Mouse (Mus musculus) kidney, embryonic 15.5 days (tissue): ENCODE data around the gene Ubald2. TPM values are rescaled to one million over a fixed set of nuclear protein-coding genes. Genes with fewer than 3 reads are reported as not detected.

Experiments
- ATAC-seq: fragments of 200-750 bp; cut with Nextera tagmentation; replicated peaks from 2 replicates; pipeline ENCODE4 v1.8.0; 2017; ENCODE audit warnings: moderate TSS enrichment; ENCODE audit not compliant: low FRiP score
- H3K27ac ChIP-seq: fragments of 300-500 bp; sonication (generic); 2 replicates; pipeline ENCODE4 v1.5.1; 2015; ENCODE audit warnings: mild to moderate bottlenecking, inconsistent platforms
- H3K27me3 ChIP-seq: fragments of 300-500 bp; sonication (generic); 2 replicates; pipeline ENCODE4 v1.6.1; 2015; ENCODE audit warnings: inconsistent platforms
- H3K36me3 ChIP-seq: fragments of 300-500 bp; sonication (generic); 2 replicates; pipeline ENCODE4 v1.6.1; 2015; ENCODE audit warnings: inconsistent platforms
- H3K4me1 ChIP-seq: fragments of 300-500 bp; sonication (generic); 2 replicates; pipeline ENCODE4 v1.6.1; 2015; ENCODE audit warnings: inconsistent platforms
- H3K4me2 ChIP-seq: fragments of 300-500 bp; sonication (generic); 2 replicates; pipeline ENCODE4 v1.6.1; 2015; ENCODE audit warnings: moderate library complexity, mild to moderate bottlenecking, inconsistent platforms
- H3K4me3 ChIP-seq: fragments of 300-500 bp; sonication (generic); replicated peaks from 2 replicates; pipeline ENCODE4 v1.5.1; 2015; ENCODE audit warnings: mild to moderate bottlenecking, inconsistent platforms
- H3K9ac ChIP-seq: fragments of 300-500 bp; sonication (generic); 2 replicates; pipeline ENCODE4 v1.6.1; 2015; ENCODE audit warnings: mild to moderate bottlenecking, inconsistent platforms
- H3K9me3 ChIP-seq: fragments of 300-500 bp; sonication (generic); replicated peaks from 2 replicates; pipeline ENCODE4 v1.6.1; 2016; ENCODE audit warnings: inconsistent platforms
- WGBS: fragments of 180-500 bp; shearing (Covaris S2); methylation state at CpG from one replicate; pipeline ENCODE4 v1.1.7; 2015; ENCODE audit warnings: mixed read lengths; 5-methylcytosine and 5-hydroxymethylcytosine counted together
- polyA plus RNA-seq: library from polyadenylated mRNA; unstranded; fragments of >200 nt; fragmentation: Nextera tagmentation; extraction: Ambion mirVana; gene quantifications from 2 replicates; pipeline ENCODE4 v1.2.1, GENCODE M21; 2015

The Ubald2 gene
- polyA plus RNA-seq: 45.7 and 58.1 TPM in 2 replicates

DNA sequence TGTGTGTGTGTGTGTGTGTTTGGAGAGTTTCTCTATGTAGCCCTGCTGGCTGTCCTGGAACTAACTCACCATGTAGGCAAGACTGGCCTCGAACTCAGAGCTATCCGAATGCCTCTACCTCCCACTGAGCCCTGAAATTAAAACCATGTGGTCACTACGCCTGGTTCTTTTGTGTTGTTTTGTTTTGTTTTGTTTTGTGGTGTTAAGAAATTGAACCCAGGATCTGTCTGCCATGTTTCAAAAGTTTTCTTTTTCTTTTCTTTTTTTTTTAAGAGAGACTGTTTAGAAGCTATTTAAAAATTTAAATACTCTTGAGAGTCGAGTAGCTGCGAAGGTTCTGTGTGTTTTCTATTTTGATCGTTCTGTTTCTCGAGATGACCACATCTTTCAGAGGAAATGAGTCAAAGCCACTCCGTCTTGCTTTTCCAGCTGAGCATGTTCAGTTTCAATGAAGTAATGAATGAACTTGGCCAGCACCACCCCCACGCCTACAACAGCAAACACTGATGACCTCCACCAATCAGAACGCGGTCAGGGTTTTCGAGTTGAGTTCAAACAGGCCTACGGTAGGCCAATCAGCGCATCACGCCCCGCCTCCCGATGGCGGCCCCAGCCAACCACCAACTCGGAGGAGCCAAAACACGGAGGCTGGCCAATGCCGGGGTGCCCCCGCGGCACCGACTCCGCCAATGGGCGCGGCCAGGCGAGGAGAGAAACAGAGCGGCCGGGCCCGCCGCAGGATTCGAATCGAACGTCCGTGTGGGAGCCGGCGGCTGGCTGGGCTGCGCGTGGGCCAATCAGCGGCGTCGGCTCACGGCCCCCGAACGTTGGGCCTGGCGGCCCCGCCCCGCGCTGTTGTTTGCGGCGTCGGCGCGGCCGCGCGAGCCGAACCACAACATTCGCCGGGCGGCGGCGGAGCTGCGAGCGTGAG lies at the start of gene Ubald2:
Gene Ubald2 (plus strand): TSS at position 739 of the 931 bp plus-strand sequence.
- Histone ChIP-seq H3K4me1 (peaks cover 55% of the 10 kb centered on the region), H3K9me3 (no peaks in the 10 kb centered on the region), H3K36me3 (peaks cover 22% of the 10 kb centered on the region), H3K4me3 (peak within 1 kb of the TSS; percentile 91), H3K9ac (peak within 1 kb of the TSS; percentile 89), H3K27me3 (no peaks in the 10 kb centered on the region), H3K27ac (peak within 1 kb of the TSS; percentile 94), H3K4me2 (peak within 1 kb of the TSS; percentile 67)
- WGBS: 2% methylated on average over 65 of the region's 66 CpGs
- peak; percentile 96 for ATAC-seq

DNA sequence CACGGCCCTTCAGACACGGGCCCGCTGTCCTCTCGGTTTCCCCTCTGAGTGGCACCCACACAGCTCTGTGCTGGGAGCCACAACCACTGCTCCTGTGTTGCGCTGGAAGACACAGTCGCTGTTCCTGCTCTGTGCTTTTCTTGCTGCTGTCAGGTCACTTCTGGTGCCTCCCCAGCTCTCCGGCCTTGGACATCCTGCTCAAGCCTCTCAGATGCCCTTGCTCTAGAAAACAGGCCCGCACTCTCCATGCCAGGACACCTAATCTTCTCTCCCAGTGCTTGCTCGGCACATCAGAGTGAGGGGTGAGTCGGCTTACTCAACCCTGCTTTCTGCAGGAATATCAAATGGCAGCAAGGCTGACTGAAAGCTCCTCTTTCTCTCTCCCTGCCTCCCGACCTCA lies 49.7 kb upstream of the Ubald2 start:
- Histone ChIP-seq H3K4me1 (peaks cover 35% of the 10 kb centered on the region), H3K36me3 (peaks cover 7% of the 10 kb centered on the region), H3K27me3 (no peaks in the 10 kb centered on the region), H3K9ac (no peak overlapping the region), H3K9me3 (no peaks in the 10 kb centered on the region), H3K27ac (peak overlapping the region; percentile 80), H3K4me2 (no peak overlapping the region), H3K4me3 (no peak overlapping the region)
- no peak; the same call in 1 of the 2 replicates for ATAC-seq
- 59% methylated on average over 11 of the region's 11 CpGs for WGBS

GRCm38 (mm10) chr11:116385999-116386398 lies 47.9 kb upstream of the Ubald2 start:
- H3K9ac ChIP-seq: 0 out of 2 replicates have a peak overlapping the region, but pooled peaks have one; percentile 11
- peak overlapping the region; percentile 89 for H3K27ac ChIP-seq
- peak overlapping the region; percentile 47; the same call in 1 of the 2 replicates for H3K4me2 ChIP-seq
- peaks cover 7% of the 10 kb centered on the region for H3K36me3 ChIP-seq
- WGBS: 43% methylated on average over 5 of the region's 5 CpGs
- H3K4me1 ChIP-seq: peaks cover 35% of the 10 kb centered on the region
- no peak for ATAC-seq
- H3K27me3 ChIP-seq: no peaks in the 10 kb centered on the region
- H3K4me3 ChIP-seq: no peak overlapping the region
- no peaks in the 10 kb centered on the region for H3K9me3 ChIP-seq

GRCm38 (mm10) chr11:116387086-116388071 lies 46.5 kb upstream of the Ubald2 start:
- peak overlapping the region; percentile 47 for H3K4me2 ChIP-seq
- peak overlapping the region; percentile 26 for H3K4me3 ChIP-seq
- 11% methylated on average over 13 of the region's 16 CpGs for WGBS
- no peaks in the 10 kb centered on the region for H3K36me3 ChIP-seq
- peaks cover 35% of the 10 kb centered on the region for H3K4me1 ChIP-seq
- peak; percentile 93 for ATAC-seq
- no peaks in the 10 kb centered on the region for H3K27me3 ChIP-seq
- no peak overlapping the region; the same call in 1 of the 2 replicates for H3K9ac ChIP-seq
- no peaks in the 10 kb centered on the region for H3K9me3 ChIP-seq
- peak overlapping the region; percentile 89 for H3K27ac ChIP-seq

- no peaks in the 10 kb centered on the region for H3K27me3 ChIP-seq
- H3K4me1 ChIP-seq: peaks cover 35% of the 10 kb centered on the region
- no peak overlapping the region for H3K9ac ChIP-seq
- no peaks in the 10 kb centered on the region for H3K9me3 ChIP-seq
- WGBS: 66% methylated on average over 14 of the region's 14 CpGs
- H3K4me3 ChIP-seq: no peak overlapping the region; the same call in 1 of the 2 replicates
- H3K27ac ChIP-seq: peak overlapping the region; percentile 89
- H3K4me2 ChIP-seq: peak overlapping the region; percentile 27; the same call in 1 of the 2 replicates
- no peaks in the 10 kb centered on the region for H3K36me3 ChIP-seq
- ATAC-seq: no peak; the same call in 1 of the 2 replicates
These were observed 44.9 kb upstream of the Ubald2 start for GRCm38 (mm10) chr11:116388841-116389480.

DNA sequence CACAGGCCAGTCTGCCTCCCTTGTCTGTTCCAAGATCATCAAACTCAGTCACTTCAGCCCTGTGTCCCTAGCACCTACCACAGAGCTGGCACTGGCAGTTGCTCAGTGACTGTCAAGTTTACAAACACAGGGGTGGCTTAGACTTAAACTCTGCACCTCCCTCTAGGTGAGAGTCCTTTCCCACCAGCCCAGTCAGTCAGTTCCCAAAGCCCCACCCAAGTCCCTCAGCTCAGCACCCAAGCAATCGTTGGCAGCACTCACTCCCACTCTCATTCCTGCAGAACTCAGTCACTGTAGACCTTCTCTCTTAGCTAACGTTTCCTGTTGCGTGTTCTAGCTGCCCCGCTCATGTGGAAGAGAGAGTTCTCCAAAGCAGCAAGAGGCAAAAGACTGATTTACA lies 39.1 kb upstream of the Ubald2 start:
- no peak overlapping the region for H3K4me3 ChIP-seq
- 77% methylated on average over 4 of the region's 4 CpGs for WGBS
- no peaks in the 10 kb centered on the region for H3K4me1 ChIP-seq
- H3K4me2 ChIP-seq: 0 out of 2 replicates have a peak overlapping the region, but pooled peaks have one; percentile 20
- no peaks in the 10 kb centered on the region for H3K27me3 ChIP-seq
- H3K27ac ChIP-seq: no peak overlapping the region
- H3K9me3 ChIP-seq: no peaks in the 10 kb centered on the region
- H3K9ac ChIP-seq: no peak overlapping the region
- no peaks in the 10 kb centered on the region; the same call in 1 of the 2 replicates for H3K36me3 ChIP-seq
- ATAC-seq: no peak

GRCm38 (mm10) chr11:116396276-116396933 lies 37.5 kb upstream of the Ubald2 start:
- WGBS: 95% methylated on average over 11 of the region's 11 CpGs
- no peak for ATAC-seq
- Histone ChIP-seq H3K27me3 (no peaks in the 10 kb centered on the region), H3K36me3 (no peaks in the 10 kb centered on the region; the same call in 1 of the 2 replicates), H3K4me2 (no peak overlapping the region), H3K4me3 (no peak overlapping the region), H3K27ac (no peak overlapping the region), H3K4me1 (peaks cover 4% of the 10 kb centered on the region; the same call in 1 of the 2 replicates), H3K9ac (no peak overlapping the region), H3K9me3 (no peaks in the 10 kb centered on the region)

DNA sequence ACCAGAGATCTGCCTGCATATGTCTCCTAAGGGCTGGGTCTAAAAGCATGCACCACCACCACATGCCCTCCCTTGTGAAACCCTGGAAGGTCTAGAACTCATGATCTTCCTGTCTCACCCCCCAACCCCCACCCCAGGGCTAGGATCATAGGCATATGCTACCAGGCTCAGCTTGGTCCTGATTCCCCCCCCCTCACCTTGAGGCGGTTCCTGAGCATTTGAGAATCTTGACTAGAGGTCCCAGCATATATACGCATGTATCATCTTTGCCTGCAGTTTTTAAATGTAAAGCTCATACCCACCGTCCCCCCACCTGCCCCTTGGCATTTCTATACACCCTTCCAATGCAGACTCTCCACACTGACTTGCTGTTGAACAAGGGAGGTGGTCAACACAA lies 37.0 kb upstream of the Ubald2 start:
- Histone ChIP-seq H3K9ac (no peak overlapping the region), H3K36me3 (no peaks in the 10 kb centered on the region; the same call in 1 of the 2 replicates), H3K27me3 (no peaks in the 10 kb centered on the region), H3K4me2 (no peak overlapping the region), H3K4me3 (no peak overlapping the region), H3K27ac (no peak overlapping the region), H3K4me1 (peaks cover 7% of the 10 kb centered on the region; the same call in 1 of the 2 replicates), H3K9me3 (no peaks in the 10 kb centered on the region)
- ATAC-seq: no peak
- WGBS: 89% methylated on average over 3 of the region's 3 CpGs

- WGBS: 72% methylated on average over 8 of the region's 8 CpGs
- no peaks in the 10 kb centered on the region for H3K27me3 ChIP-seq
- peaks cover 8% of the 10 kb centered on the region; the same call in 1 of the 2 replicates for H3K4me1 ChIP-seq
- H3K4me2 ChIP-seq: no peak overlapping the region
- H3K4me3 ChIP-seq: no peak overlapping the region
- ATAC-seq: no peak
- H3K36me3 ChIP-seq: no peaks in the 10 kb centered on the region; the same call in 1 of the 2 replicates
- no peak overlapping the region for H3K27ac ChIP-seq
- no peaks in the 10 kb centered on the region for H3K9me3 ChIP-seq
- H3K9ac ChIP-seq: no peak overlapping the region
These were observed 36.2 kb upstream of the Ubald2 start for GRCm38 (mm10) chr11:116397517-116398347.

- Histone ChIP-seq H3K27ac (no peak overlapping the region), H3K4me1 (peaks cover 8% of the 10 kb centered on the region; the same call in 1 of the 2 replicates), H3K9me3 (no peaks in the 10 kb centered on the region), H3K27me3 (no peaks in the 10 kb centered on the region), H3K4me3 (no peak overlapping the region), H3K4me2 (no peak overlapping the region), H3K36me3 (peaks cover 4% of the 10 kb centered on the region), H3K9ac (no peak overlapping the region)
- ATAC-seq: no peak
- 85% methylated on average over 11 of the region's 11 CpGs for WGBS
These were observed 35.6 kb upstream of the Ubald2 start for GRCm38 (mm10) chr11:116398348-116398677.
